Mouse (Mus musculus): ENCODE data around the gene Il22ra2. TPM values are rescaled to one million over a fixed set of nuclear protein-coding genes. Genes with fewer than 3 reads are reported as not detected.

The Il22ra2 gene
- polyA plus RNA-seq, 1 experiment from 2014 or later = not detected

DNA sequence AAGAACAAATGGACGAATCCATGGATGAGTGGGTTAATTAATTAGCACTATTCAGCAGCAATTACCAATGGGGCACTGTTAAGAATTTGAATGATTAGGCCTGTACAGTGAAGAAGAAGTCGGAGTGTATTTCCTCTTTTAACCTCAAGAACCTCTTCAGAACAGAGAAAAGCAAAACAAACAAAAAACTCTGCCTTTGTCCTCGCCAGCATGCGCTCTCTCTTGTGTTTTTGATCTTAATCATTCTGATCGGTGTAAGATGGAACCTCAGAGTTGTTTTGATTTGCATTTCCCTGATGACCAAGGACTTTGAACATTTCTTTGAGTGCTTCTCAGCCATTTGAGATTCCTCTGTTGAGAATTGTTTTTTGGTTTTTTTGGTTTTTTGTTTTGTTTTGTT lies 2.1 kb upstream of the Il22ra2 start:
- H3K9me3 ChIP-seq (replicated peaks; ENCODE audit: control insufficient read depth, low read length) = no peaks in the 10 kb centered on the region
- no peak overlapping the region for H3K27ac ChIP-seq (ENCODE audit: low read length)
- no peak for ATAC-seq (replicated peaks; ENCODE audit: extremely low read depth, insufficient read depth, low FRiP score)
- H3K27me3 ChIP-seq (ENCODE audit: control insufficient read depth, insufficient read depth, low read length) = no peaks in the 10 kb centered on the region
- 68% methylated on average over 5 of the region's 5 CpGs for WGBS
- no peak overlapping the region for H3K4me3 ChIP-seq (ENCODE audit: low read length)
- no peaks in the 10 kb centered on the region for H3K4me1 ChIP-seq (ENCODE audit: control insufficient read depth, insufficient read depth, low read length)
- H3K9ac ChIP-seq (ENCODE audit: low read length) = no peak overlapping the region
- no peaks in the 10 kb centered on the region for H3K36me3 ChIP-seq (ENCODE audit: control insufficient read depth, insufficient read depth)
- H3K4me2 ChIP-seq (ENCODE audit: low read depth, low read length) = no peak overlapping the region

DNA sequence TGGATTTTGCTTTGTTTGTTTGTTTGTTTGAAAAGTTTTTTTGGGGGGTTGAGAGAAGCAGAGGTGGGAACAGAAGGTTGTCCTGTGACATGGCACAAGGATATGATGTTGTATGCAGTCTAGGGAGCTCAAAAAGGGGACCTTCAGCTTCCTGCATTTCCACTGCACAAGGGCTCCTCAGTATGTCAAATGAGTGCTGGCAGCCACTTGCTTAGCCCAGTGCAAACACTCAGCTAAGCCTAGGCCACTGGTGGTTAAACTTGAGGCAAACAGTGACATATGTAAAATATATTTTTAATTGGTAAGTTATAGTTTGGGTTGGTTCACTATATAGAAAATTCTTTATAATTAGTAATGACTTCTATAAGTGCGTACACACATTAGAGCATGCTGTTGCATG lies 2.8 kb downstream of the Il22ra2 start:
- Histone ChIP-seq H3K27me3 (ENCODE audit: control insufficient read depth, insufficient read depth, low read length) (no peaks in the 10 kb centered on the region), H3K4me2 (ENCODE audit: low read depth, low read length) (no peak overlapping the region), H3K9me3 (replicated peaks; ENCODE audit: control insufficient read depth, low read length) (no peaks in the 10 kb centered on the region), H3K27ac (ENCODE audit: low read length) (no peak overlapping the region), H3K4me1 (ENCODE audit: control insufficient read depth, insufficient read depth, low read length) (no peaks in the 10 kb centered on the region), H3K4me3 (ENCODE audit: low read length) (no peak overlapping the region), H3K36me3 (ENCODE audit: control insufficient read depth, insufficient read depth) (no peaks in the 10 kb centered on the region), H3K9ac (ENCODE audit: low read length) (no peak overlapping the region)
- 74% methylated on average over 1 of the region's 1 CpGs for WGBS
- no peak; the same call in 1 of the 2 replicates for ATAC-seq (replicated peaks; ENCODE audit: extremely low read depth, insufficient read depth, low FRiP score)

DNA sequence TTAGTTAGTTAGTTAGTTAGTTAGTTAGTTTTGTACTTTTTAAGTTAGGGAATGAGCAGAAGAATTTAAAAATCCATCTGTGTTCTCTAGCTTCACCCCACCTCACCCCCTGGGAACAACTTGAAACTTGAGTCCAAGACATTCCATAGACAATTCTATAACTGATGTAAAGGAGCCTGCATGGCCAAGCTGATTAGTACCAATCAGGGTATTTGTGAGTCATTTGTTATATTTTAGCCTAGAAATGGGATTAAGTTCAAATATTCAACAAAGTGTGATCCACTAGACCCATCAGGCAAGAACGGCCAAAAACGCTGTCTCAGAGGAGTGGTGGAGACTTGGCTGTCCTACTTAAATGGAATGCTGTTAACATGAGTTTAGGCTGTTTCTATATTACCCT lies 5.5 kb downstream of the Il22ra2 start:
- WGBS = 87% methylated on average over 2 of the region's 2 CpGs
- H3K9ac ChIP-seq (ENCODE audit: low read length) = no peak overlapping the region
- no peak overlapping the region for H3K4me2 ChIP-seq (ENCODE audit: low read depth, low read length)
- H3K36me3 ChIP-seq (ENCODE audit: control insufficient read depth, insufficient read depth) = no peaks in the 10 kb centered on the region
- H3K27me3 ChIP-seq (ENCODE audit: control insufficient read depth, insufficient read depth, low read length) = no peaks in the 10 kb centered on the region
- no peak overlapping the region for H3K27ac ChIP-seq (ENCODE audit: low read length)
- no peaks in the 10 kb centered on the region for H3K9me3 ChIP-seq (replicated peaks; ENCODE audit: control insufficient read depth, low read length)
- no peak for ATAC-seq (replicated peaks; ENCODE audit: extremely low read depth, insufficient read depth, low FRiP score)
- H3K4me1 ChIP-seq (ENCODE audit: control insufficient read depth, insufficient read depth, low read length) = no peaks in the 10 kb centered on the region
- H3K4me3 ChIP-seq (ENCODE audit: low read length) = no peak overlapping the region

DNA sequence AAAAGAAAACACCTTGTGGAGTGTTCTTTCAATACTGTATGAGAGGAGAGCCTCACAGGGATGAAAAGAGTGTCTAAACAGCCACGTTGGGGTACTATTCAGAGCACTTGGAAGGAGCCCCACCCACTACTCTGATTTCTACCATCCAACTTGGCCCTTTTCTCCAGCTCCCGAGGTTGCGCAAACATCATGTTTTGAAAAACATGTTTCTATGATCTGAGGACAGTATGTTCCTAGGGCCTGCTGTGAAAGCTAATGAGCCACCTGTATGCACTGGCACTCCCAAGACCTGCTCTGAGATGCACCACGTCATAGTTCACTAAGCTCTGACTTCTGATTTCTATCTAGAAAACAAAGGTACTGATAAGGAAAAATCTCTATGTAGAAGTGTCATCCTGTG lies 6.0 kb downstream of the Il22ra2 start:
- H3K4me1 ChIP-seq (ENCODE audit: control insufficient read depth, insufficient read depth, low read length) = no peaks in the 10 kb centered on the region
- H3K9ac ChIP-seq (ENCODE audit: low read length) = no peak overlapping the region
- ATAC-seq (replicated peaks; ENCODE audit: extremely low read depth, insufficient read depth, low FRiP score) = no peak
- H3K27me3 ChIP-seq (ENCODE audit: control insufficient read depth, insufficient read depth, low read length) = no peaks in the 10 kb centered on the region
- H3K4me2 ChIP-seq (ENCODE audit: low read depth, low read length) = no peak overlapping the region
- WGBS = 83% methylated on average over 4 of the region's 4 CpGs
- no peaks in the 10 kb centered on the region for H3K36me3 ChIP-seq (ENCODE audit: control insufficient read depth, insufficient read depth)
- H3K4me3 ChIP-seq (ENCODE audit: low read length) = no peak overlapping the region
- no peak overlapping the region for H3K27ac ChIP-seq (ENCODE audit: low read length)
- no peaks in the 10 kb centered on the region for H3K9me3 ChIP-seq (replicated peaks; ENCODE audit: control insufficient read depth, low read length)

DNA sequence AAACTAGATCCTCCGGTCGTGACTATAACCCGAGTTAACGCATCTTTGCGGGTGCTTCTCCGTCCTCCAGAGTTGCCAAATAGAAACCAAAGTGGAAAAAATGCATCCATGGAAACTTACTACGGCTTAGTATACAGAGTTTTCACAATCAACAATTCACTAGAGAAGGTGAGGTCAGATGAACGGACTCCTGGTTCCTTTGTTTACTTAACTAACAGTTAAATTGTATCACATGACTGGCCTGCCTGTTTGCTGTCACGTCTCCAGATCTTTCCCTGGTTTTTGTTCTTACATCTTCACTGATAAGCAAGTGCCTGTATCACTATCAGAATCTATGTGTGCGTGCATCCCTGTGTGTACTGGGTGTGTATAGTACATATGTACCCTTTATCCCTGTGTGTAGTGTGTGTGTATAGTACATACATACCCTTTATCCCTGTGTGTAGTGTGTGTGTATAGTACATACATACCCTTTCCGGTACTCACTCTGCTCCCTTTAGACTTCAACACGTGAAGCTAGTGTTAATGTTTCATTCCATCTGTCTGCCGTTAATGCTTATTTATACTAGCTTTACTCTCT lies 9.9 kb downstream of the Il22ra2 start:
- H3K9ac ChIP-seq (ENCODE audit: low read length) = no peak overlapping the region

DNA sequence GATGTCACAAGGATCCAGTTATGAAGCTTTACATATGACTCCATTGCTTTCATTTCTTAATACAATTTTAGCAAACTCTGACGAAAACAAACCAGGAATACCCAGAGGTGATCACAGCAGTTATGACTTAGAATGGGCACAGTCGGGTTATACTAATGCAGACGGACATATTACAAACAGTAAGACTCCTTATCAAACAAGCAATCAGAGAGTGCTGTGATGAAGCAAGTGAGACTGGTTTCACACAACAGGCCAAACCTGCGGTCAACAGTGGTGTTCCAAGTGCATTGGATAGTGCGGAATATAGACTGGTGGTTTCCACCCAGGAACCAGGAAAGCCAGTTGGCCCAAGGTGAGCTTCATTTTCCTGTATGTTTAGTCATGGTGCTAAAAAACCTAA lies 17.1 kb downstream of the Il22ra2 start:
- no peaks in the 10 kb centered on the region for H3K36me3 ChIP-seq (ENCODE audit: control insufficient read depth, insufficient read depth)
- H3K4me2 ChIP-seq (ENCODE audit: low read depth, low read length) = no peak overlapping the region
- H3K4me1 ChIP-seq (ENCODE audit: control insufficient read depth, insufficient read depth, low read length) = no peaks in the 10 kb centered on the region
- H3K9ac ChIP-seq (ENCODE audit: low read length) = no peak overlapping the region
- ATAC-seq (replicated peaks; ENCODE audit: extremely low read depth, insufficient read depth, low FRiP score) = no peak
- H3K27ac ChIP-seq (ENCODE audit: low read length) = no peak overlapping the region
- H3K9me3 ChIP-seq (replicated peaks; ENCODE audit: control insufficient read depth, low read length) = no peaks in the 10 kb centered on the region
- H3K27me3 ChIP-seq (ENCODE audit: control insufficient read depth, insufficient read depth, low read length) = no peaks in the 10 kb centered on the region
- no peak overlapping the region for H3K4me3 ChIP-seq (ENCODE audit: low read length)
- WGBS = 85% methylated on average over 5 of the region's 5 CpGs

More for the DNA sequence above, 9.9 kb downstream of the Il22ra2 start:
- no peak for ATAC-seq (replicated peaks; ENCODE audit: extremely low read depth, insufficient read depth, low FRiP score)
- Histone ChIP-seq H3K4me1 (ENCODE audit: control insufficient read depth, insufficient read depth, low read length) (no peaks in the 10 kb centered on the region), H3K4me2 (ENCODE audit: low read depth, low read length) (no peak overlapping the region), H3K36me3 (ENCODE audit: control insufficient read depth, insufficient read depth) (no peaks in the 10 kb centered on the region), H3K27me3 (ENCODE audit: control insufficient read depth, insufficient read depth, low read length) (no peaks in the 10 kb centered on the region), H3K9me3 (replicated peaks; ENCODE audit: control insufficient read depth, low read length) (no peaks in the 10 kb centered on the region), H3K4me3 (ENCODE audit: low read length) (no peak overlapping the region), H3K27ac (ENCODE audit: low read length) (no peak overlapping the region)
- WGBS = 62% methylated on average over 13 of the region's 13 CpGs

DNA sequence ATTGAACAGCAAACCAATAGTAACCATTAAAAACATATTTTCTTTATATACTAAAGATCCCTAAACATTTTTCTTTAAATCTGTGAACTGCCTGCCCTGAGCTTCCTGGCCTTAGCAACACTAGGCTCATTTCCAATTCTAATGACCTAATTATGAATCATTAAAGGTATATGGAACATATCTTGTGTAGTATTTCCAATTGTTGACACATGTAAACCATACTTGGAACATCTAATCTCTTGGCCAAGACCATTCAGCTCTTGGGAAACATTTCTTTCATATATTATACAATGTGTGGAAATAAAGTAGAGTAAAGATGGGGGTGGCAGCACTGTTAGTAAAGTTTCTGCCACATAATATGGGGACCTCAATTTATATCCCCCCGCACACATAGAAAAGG lies 17.8 kb downstream of the Il22ra2 start:
- no peak overlapping the region for H3K9ac ChIP-seq (ENCODE audit: low read length)
- no peaks in the 10 kb centered on the region for H3K4me1 ChIP-seq (ENCODE audit: control insufficient read depth, insufficient read depth, low read length)
- 88% methylated on average over 1 of the region's 1 CpGs for WGBS
- no peaks in the 10 kb centered on the region for H3K36me3 ChIP-seq (ENCODE audit: control insufficient read depth, insufficient read depth)
- ATAC-seq (replicated peaks; ENCODE audit: extremely low read depth, insufficient read depth, low FRiP score) = no peak
- no peak overlapping the region for H3K27ac ChIP-seq (ENCODE audit: low read length)
- H3K4me3 ChIP-seq (ENCODE audit: low read length) = no peak overlapping the region
- no peak overlapping the region for H3K4me2 ChIP-seq (ENCODE audit: low read depth, low read length)
- no peaks in the 10 kb centered on the region for H3K27me3 ChIP-seq (ENCODE audit: control insufficient read depth, insufficient read depth, low read length)
- H3K9me3 ChIP-seq (replicated peaks; ENCODE audit: control insufficient read depth, low read length) = no peaks in the 10 kb centered on the region

DNA sequence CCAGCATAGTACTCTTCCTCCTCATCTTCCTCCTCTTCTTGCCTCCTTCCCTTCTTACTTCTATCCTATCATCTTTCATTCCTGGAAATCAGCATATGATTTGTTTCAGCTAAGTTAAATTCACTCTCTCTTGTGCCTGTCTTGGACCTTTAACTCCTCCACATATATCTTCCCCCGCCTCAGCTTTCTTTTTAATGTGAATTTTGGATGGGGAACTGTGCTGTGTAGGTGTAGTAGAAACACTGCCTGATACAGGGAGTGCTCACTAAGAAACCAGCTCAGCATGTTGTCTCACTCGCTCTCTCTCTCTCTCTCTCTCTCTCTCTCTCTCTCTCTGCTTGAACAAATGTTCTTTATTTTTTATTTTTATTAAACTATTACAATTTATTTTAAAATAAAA lies 23.3 kb downstream of the Il22ra2 start:
- no peaks in the 10 kb centered on the region for H3K4me1 ChIP-seq (ENCODE audit: control insufficient read depth, insufficient read depth, low read length)
- no peak overlapping the region for H3K4me2 ChIP-seq (ENCODE audit: low read depth, low read length)
- no peak for ATAC-seq (replicated peaks; ENCODE audit: extremely low read depth, insufficient read depth, low FRiP score)
- no peak overlapping the region for H3K9ac ChIP-seq (ENCODE audit: low read length)
- no peaks in the 10 kb centered on the region for H3K36me3 ChIP-seq (ENCODE audit: control insufficient read depth, insufficient read depth)
- no peaks in the 10 kb centered on the region for H3K9me3 ChIP-seq (replicated peaks; ENCODE audit: control insufficient read depth, low read length)
- H3K4me3 ChIP-seq (ENCODE audit: low read length) = no peak overlapping the region
- no peak overlapping the region for H3K27ac ChIP-seq (ENCODE audit: low read length)
- 89% methylated on average over 2 of the region's 2 CpGs for WGBS
- no peaks in the 10 kb centered on the region for H3K27me3 ChIP-seq (ENCODE audit: control insufficient read depth, insufficient read depth, low read length)

DNA sequence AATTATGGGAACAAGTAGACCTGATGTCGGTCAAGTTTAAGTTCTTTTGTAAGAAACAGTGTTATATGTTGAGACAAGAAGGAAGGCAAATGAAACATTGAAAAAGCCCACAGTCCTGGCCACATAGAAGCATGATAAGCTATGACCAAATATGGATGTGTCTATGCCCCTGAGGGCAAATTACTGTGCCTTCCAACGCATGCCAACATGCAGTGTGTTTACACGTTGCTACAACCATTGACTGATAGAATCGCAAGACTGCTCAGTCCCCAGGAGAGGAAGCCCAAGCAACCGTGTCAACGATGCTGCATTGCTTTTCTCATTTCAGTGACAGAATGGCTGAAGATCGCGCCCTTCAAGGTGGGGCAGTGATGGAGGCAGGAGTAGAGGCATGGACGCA lies 35.6 kb downstream of the Il22ra2 start:
- WGBS = 88% methylated on average over 9 of the region's 9 CpGs
- Histone ChIP-seq H3K27me3 (ENCODE audit: control insufficient read depth, insufficient read depth, low read length) (no peaks in the 10 kb centered on the region), H3K4me1 (ENCODE audit: control insufficient read depth, insufficient read depth, low read length) (no peaks in the 10 kb centered on the region), H3K9ac (ENCODE audit: low read length) (no peak overlapping the region), H3K36me3 (ENCODE audit: control insufficient read depth, insufficient read depth) (no peaks in the 10 kb centered on the region), H3K27ac (ENCODE audit: low read length) (no peak overlapping the region), H3K4me3 (ENCODE audit: low read length) (no peak overlapping the region), H3K4me2 (ENCODE audit: low read depth, low read length) (no peak overlapping the region), H3K9me3 (replicated peaks; ENCODE audit: control insufficient read depth, low read length) (no peaks in the 10 kb centered on the region)
- no peak for ATAC-seq (replicated peaks; ENCODE audit: extremely low read depth, insufficient read depth, low FRiP score)

Measured in heart, embryonic 16.5 days (tissue).